Mouse (Mus musculus) right cerebral cortex, postnatal 4 days (tissue): Measurements from ENCODE around the gene Ndufs4.
"Not testable (repeated sequence)": the region's sequence is repeated elsewhere in the genome, so short reads cannot be mapped to it uniquely, and the experiment has no call there.

ENCODE experiments used
- DNase-seq: peaks from one replicate; pipeline ENCODE4 v3.0.0-alpha.2; 2022

Gene Ndufs4

DNA sequence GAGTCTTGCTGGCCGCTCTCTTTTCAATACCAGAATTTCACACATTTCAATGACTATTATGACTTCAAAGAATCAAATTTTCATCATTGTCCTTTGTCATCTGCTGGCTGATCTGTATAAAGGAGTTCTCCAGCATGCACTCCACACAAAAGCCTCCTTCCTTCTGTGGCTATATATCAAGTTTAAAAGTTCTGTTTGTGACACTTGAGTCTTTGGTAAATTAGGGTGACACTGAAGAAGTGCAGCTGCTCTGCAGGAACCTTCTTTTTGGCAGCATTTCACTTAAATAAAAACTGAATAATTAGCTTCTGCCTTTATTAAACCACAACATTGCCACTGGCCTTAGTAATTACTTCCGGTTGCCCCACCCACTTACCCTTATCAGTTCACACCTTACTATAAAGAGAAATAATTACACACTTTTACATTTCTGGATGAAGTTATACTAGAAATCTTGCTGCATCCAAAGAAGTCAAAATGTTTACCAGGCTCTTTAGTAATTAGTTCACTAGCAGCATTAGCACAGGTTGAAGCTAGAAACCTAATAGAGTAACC, 68.1 kb downstream of the Ndufs4 start:
- DNase-seq: no peak

DNA sequence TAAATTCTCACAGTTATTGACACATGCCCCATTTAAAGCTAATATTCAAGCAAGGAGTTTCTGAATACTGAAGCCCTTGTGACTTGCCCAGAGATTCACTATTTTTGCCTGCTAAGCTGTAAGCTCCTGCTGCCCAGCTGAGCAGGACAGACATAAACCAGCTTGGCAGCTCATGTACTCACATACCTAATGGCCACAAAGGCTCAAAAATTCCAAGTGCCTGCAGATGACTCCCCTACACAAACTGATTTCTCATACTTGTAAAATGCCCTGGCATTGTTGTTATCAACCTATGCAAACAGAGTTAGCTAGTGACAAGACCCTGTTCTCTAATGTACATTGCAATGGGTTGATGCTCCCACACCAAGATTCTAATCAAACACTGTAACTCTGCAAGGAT, 68.9 kb downstream of the Ndufs4 start:
- DNase-seq: no peak

DNA sequence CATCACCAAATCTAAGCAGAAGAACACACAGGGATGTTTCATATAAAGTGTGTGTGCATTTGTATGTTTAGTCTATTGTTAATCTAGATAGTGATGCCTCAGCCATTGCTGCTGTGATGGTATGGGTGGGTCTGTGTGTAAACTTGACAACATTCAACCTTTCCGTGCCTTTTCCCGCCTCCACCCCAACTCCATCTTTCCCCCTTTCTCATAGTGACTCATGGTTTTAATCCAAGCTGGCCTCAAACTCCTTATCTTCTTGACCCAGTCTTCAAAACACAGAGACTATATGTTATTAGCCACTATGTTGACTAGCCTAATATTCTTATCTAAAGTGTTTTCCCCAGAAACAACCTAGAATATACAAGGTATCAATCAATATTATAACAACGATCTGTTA, 72.7 kb downstream of the Ndufs4 start:
- DNase-seq: no peak

DNA sequence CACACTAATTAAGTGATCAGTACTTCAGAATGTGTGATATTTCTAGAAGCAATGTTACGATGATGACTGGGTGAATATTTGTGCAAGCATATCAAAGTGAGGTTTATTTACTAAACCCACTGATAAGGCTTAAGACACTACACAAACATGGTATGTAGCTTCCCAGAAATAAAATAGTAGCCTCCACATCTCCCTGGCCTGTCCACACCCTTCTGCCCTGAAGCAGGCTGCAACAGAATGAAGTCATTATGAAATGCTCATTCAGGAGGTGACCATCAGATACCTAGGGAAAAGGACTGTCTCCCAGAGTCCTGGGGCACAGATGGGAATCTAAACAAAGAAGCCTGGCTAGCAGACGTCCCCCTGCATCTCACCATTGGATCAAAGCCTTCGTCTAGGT, 73.1 kb downstream of the Ndufs4 start:
- no peak for DNase-seq

DNA sequence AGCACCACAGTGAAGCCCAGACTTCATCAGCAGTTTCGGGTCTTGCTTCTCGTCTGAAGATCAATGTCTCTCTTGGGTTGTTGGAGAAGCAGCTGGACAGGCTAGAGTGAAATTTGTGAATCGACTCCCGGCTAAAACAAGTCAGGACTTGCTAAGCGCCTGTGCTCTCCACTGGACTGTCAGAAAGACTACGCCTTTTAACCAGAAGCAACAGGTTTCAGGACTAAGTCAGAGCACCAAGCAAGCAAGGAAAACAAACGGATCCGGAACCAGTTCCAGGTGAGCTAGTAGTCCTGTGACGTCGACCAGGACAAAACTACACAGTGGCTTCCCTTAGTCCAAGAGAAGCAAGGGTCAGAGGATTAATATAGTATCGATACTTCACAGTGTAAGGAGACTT, 77.5 kb downstream of the Ndufs4 start:
- DNase-seq: no peak

DNA sequence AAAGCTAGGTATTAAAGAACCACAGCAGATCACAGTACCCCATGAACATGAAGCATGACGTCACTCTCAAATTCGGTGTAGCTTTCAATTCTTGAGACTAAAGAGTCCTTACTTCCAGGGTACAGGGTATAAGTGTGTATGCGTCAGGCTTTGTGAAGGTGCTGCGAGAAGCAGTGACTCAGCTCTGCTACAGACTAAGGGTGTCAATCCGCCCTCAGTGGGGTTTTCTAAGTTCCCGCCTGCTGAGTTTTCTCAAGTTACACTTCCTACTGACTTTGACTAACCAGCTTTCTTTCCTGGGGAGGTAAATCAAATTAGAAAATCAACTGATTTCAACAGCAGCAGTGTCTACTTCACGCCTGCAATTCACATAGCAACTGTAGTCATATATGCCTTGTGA, 83.4 kb downstream of the Ndufs4 start:
- DNase-seq: no peak

DNA sequence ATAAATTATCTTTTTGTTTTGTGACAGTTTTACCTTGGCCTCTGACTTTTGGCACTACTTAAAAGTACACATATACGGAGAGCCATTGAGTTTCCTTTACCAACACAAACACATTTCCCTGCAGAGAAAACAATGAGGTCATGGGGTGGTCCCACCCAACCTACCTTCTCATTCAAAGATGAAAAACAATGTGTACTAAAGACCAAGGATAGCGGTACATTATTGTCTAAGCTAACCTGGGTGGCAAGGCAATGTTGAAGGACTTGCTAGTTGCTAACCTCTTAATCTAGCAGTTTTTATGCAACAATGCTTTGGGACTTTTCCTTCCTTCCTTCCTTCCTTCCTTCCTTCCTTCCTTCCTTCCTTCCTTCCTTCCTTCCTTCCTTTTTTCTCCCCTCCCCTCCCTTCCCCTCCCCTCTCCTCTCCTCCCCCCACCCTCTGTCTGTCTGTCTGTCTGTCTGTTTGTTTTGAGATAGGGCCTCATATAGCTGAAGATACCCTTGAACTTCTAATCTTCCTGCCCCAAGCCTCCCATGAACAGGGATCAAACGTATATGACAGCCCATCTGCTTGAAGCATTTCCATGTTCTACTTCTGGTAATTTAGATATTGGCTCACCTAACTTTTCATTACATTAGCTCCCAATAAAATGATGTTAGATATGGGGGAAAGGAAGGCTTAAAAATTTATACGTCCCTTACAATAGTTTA, 84.4 kb downstream of the Ndufs4 start:
- DNase-seq: no peak

DNA sequence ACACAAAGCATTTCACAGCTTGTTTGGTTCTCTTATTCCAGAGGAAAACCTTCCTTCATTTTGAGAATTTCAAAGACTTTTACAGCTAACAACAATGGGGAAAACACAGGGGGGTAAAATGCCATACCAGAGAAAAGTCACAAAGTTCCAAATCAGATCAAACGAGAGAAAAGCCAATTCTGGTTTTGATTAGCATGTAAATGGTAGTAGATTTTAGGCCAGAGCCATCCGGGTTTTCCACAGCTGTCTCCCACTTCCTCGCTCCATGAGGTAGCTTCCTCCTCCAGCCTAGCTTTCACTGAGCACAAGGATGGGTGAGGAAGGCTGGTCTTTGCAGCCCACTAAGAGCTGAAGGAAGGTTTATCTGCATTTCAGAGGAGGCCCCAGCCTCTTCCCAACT, 90.3 kb downstream of the Ndufs4 start:
- DNase-seq: no peak

DNA sequence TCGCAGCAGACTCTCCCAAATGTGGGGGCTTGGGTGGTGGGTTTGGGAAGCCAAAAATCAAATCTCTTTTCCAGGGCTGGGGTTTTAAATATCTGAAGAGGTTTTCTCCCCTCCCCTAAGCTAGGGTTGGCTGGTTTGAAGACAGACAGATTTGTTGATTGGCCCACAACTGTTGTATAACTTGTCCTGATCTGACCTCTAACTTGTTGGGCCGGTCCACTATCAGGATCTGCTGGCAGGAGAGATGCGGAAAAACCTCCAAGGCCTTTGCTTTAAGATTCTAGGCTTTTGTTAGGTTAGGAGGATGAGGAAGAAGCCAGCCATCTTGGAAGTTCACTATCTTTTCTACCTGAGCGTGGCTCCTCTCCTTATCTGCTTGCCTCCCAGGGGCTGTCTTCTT, 91.5 kb downstream of the Ndufs4 start:
- DNase-seq: no peak

DNA sequence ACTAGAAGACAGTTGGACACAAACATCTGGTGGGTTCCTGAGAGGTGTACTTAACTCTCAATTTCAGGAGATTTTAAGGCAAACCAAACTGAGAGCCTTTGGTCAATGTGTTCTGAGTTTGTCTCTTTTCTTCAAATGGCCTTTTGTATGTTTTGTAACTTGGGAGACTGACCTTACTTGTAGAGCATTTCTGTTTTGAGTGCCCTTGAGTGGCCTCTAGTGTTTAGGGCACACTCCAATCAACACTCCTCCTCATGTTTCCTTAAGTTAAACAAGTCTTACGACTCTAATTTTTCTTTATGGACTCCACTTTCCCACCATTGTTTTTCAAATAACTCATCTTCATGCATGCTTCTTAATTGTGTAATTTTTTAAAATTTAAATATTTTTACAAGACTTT, 98.6 kb downstream of the Ndufs4 start:
- DNase-seq: no peak

DNA sequence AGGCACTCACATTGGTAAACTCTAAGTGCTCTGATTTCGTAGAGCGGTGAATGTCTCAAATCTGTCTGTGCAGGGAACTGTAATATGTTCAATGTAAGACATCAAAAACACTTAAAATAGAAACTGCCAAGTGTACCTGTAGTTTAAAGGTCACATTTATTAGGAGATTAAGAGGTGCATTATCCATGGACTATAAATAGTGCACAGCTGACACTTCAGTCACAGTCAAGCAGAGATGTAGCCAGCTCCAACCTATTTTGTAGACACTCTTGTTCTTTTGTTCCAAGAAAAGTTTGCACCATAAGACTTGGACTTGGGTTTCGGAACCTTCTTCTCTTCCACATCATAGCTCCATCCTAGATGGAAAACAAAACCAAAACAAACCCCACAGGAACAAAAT, 99.5 kb downstream of the Ndufs4 start:
- no peak for DNase-seq

DNA sequence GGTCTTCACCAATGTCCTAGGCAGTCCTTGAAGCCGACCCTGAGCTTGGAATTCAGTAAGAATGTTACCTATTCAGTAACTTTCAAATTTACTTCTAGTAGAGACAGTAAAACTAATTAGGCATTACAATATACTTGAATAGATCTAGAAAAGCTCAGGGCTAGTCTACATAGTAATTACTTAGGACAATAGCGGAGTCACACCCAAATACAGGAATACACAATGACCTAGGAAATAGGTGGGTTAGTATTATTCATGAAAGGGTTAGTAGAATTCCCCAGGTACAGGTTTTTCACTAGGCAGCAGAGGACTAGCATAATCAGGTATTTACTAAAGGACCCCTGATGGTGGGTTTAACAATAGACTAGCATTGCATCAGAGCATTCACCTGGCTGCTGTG, 109.4 kb downstream of the Ndufs4 start:
- not testable (repeated sequence) for DNase-seq

DNA sequence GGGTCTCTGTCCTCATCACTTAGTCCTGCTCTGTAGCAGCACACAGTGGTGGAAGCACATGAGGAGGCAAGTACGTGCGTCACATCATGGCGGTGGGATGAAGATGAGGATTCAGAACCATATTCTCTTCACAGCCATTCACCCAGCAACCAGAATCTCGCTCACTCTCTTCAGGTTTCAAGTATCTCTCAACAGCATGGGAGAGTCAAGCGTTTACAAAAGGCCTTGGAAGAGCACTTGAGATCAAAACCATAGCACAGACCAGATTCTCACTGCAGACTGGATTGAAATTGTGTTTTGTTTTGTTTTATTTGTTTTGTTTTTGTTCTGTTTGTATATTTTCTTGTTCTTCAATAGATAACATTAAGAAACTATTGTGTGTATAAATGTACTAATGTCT, 110.8 kb downstream of the Ndufs4 start:
- no peak for DNase-seq

DNA sequence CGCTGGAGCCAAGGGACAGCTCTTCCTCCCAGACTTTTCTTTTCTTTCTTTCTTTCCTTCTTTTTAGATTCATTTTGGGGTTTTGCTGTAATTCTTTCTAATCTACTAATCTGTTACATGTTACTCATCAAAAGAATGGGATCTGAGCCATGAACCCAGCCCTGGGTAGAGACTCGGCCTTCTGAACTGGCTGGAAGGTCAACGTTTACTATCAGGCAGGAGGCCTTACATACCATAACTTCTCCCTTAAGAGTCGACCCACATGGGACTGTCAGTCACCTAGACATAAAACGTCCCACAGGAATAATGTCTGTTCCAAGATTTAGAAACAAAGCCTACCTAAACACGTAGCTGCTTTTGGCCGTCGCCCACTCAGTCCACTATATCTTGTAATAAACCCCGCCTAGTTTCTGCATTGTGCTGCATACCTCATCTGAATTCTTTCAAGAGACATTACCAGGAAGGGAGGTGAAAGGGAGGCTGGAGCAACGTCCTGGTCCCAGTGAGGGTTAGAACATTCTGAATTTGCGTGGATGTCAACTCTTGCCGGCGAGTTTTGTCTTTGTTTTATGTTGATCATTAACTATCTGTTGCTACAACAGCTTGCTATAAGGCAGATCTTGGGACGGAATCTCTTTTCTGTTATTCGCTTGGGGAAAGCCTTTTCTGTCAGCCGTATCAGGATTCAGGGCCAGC, 116.5 kb downstream of the Ndufs4 start:
- no peak for DNase-seq

DNA sequence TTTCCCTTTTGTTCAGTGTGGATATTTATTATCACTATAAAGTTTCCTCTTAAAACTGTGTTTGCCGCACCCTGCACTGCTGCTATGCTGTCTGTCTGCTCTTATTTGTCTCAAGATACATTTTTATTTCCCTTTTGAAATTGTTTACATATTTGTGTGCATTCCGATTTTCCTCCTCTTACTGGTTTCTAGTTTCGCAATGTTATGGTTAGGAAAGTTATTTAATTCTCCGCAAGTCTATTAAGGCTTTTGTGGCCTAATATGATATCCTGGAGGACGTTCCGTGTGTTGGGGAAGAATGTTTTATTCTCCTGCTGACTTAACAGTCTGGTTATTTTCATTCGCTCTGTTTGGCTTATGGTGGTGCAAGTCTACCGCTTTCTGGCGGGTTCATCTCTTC, 120.3 kb downstream of the Ndufs4 start:
- no peak for DNase-seq

DNA sequence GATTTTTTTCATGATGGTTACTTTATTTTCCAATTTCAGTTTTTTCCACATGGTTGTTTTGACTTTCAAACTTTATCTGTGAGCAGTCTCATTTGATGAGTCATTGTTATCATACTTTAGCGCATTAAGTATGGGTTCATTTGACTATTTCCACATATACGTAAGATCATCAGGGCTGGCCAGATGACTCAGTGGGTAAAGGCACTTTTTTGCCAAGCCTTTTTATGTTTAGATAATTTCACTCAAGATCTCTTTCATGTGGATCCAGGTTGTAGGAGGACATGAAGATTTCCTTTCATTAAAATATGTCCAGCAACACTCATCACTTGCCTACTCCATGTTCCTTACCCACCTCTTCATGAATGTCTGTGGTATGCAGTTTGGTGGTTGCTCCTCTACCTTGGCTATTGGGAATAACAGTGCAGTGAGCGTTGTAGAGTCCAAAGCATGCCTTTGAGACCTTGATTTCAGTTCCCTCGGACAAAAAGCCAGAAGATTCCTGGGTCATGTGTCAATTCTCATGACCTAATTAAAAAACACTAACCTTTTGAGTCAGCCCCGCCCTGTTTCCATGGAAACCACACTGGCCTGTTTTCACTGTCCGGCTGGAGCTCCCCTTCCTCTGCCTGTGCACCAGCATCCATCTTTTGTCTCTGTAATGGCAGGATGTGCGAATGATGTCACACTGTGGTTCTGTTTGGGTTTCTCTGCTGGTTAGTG, 127.4 kb downstream of the Ndufs4 start:
- no peak for DNase-seq

DNA sequence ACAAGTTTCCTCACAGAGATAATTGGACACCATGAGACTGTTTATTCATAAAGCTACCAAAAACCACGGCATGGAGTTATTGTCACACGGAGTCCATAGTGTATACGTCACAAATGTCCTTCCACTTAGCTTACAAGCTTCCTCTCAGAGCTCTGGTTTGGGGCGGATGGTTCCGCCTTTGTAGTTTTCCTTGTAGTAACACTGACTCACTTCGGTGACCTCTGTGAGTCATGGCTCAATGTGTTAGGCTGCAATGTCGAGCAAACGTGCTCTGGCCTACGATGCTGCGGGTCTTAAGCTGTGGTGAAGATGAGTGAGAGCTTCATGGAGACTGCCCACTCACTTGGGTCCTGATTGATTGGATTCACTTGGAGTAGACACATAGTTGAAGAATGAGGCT, 133.4 kb downstream of the Ndufs4 start:
- no peak for DNase-seq
